Mouse (Mus musculus) gastrocnemius, postnatal 4 days (tissue): ENCODE data around the gene Rad51b. TPM values are rescaled to one million over a fixed set of nuclear protein-coding genes. Genes with fewer than 3 reads are reported as not detected.
"Not testable (repeated sequence)": the region's sequence is repeated elsewhere in the genome, so short reads cannot be mapped to it uniquely, and the experiment has no call there.

Experiments used
- DNase-seq, 2 experiments: peaks; one replicate each; pipeline ENCODE4 v3.0.0; 2021 to 2022; ENCODE audit warnings: low spot score in 2 of 2, mixed read lengths in 2 of 2
- long read RNA-seq, 2 experiments: library from polyadenylated mRNA; stranded (forward); transcript quantifications; one replicate each; pipeline ENCODE4 v2.0.0; 2021
- total RNA-seq, 2 experiments: library from RNA; stranded (reverse); gene quantifications; 2 replicates each; pipeline ENCODE4 v1.2.3; 2021

Rad51b gene
- 1 to 10 TPM; 2.2 to 2.3 TPM for total RNA-seq
- long read RNA-seq, experiment 1, partial matches to known transcripts, result 0 of 1 reads
- long read RNA-seq, experiment 1, other reads (novel, unspliced or antisense), result 1 of 1 reads
- long read RNA-seq, experiment 2, partial matches to known transcripts, result 1 of 5 reads
- long read RNA-seq, experiment 2, other reads (novel, unspliced or antisense), result 4 of 5 reads

DNA sequence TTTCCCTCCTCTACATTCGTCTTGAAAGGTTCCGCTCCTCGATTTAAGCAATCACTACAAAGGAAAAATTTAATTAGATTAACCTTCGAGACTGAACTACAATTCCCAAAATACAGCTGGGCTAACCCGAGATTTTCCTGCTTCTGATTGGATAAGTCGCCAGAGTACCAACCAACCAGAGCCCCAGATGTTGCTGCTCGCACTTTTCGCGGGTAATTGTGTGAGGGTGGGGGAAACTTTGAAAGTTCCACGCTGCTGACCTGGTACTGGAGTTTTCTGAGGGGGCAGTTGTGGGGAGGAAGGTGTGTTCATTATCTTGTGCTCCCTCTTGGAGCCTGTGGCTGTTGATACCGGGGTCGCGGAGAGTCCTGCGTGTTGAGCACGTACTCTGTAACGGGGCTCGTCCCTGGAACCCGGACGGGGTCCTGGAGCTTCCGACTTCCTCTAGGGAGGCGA, at the start of gene Rad51b:
TSS of gene Rad51b (plus strand) at position 162 of the 456 bp plus-strand sequence.
- peak; percentile 31 to 59 for DNase-seq

GRCm38 (mm10) chr12:79248110-79248509, 49.0 kb upstream of the Rad51b start:
- no peak for DNase-seq

GRCm38 (mm10) chr12:79253294-79254053, 43.6 kb upstream of the Rad51b start:
- DNase-seq, result no peak

DNA sequence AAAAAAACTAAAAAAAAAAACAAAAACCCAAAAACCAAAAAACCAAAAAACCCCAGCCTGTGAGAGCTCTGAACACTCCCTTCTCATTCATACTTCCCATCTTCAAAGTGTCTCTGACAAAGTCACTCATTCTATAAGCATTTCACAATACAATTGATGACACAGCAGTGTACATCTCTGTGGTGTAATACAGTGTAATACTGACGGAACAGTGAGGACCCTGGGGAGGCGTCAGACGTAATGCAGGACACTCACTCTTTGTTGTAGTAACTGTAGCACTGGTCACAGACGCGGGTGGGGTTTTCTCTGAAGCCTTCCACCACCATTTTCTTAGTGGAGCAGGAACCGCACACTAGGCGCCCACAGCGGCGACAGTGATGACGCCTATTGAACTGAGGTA, 42.1 kb upstream of the Rad51b start:
- no peak for DNase-seq

- DNase-seq, result no peak
Measured at GRCm38 (mm10) chr12:79260154-79260553, 36.9 kb upstream of the Rad51b start.

DNA sequence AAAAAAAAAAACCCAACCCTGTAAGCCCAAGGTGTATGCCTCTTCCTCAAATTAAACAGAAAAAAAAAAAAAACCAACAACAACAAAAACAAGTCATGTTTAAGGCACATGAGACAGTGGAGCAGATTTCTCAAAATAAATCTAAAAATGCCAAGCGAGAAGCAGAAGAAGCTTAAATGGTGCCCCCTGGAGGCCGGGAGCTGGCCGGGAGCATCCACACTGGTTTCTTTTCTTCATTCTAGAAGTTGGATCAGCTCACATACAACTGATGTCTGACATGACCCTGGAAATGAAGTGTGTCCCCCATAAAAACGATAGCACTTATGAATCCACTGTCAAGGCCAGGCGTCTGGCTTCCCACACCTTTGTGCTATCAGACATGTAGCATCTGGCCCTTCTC, 36.0 kb upstream of the Rad51b start:
- DNase-seq, result peak in 1 of 2 experiments; percentile 28

GRCm38 (mm10) chr12:79272604-79273003, 24.5 kb upstream of the Rad51b start:
- DNase-seq, result no peak

DNA sequence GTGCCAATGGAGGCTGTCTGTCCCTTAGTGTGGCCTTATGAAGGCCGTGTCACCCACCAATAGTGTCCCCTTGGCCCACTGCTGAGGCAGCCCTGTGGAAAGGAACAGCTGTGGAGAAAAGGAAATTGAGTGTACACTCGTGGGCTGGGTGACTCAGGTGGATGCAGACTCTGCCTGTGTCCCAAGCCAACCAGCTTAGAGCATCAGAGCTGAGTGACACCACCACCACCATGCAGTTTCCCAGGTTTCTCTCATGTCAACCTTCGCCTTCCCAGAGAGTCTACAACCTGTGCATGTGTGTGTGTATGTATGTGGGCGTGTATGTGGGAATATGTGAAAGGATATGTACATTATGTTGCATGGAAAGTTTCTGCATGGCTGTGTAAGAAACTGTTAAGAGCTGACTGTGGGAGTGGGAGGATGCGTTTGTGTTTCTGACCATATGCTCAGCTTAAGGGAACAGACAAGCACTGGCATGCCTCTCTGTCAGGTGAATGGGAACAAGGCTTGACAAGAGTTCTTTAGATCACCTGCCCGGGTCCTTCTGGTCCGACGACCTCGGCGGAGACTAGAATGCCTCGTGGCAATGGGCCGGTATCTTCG, 17.5 kb upstream of the Rad51b start:
- DNase-seq, result no peak

DNA sequence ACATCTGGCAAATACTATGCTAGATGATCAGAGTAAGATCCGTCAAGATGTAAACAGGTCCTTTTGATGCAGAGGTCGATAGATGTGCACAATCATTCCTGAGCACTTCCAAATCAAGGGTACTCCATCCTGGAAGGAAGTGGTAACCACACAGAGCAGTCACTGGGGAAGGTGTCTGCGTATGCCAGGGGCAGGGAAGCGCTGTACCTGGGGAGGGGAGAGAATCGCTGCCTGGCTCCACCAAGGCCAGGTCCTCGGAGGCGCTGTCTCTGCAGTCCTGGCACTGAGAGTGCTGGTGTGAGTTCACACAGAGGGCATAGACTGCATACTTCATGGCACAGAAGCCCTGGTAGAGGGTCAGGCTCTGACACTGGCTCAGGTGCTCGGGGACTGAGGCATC, 14.5 kb upstream of the Rad51b start:
- DNase-seq, result no peak

DNA sequence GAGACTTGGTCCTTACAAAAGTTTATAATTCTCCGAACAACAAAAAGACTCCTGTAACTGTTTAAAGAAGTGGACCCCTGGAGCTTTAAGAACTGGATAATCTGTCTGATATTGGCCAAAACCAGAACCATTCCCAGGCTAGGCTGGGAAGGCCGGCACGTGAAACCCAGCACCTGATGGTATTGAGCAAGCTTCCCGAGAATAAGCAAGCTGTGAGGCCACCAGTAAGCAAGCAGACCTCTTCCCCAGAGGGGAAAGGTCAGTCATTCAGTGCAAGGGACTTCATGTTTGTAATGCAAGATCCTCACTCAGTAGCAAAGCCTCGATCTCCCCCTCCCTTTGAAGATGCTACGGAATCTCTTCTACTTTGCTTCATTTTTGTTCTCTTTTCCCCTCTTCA, 4.2 kb upstream of the Rad51b start:
- DNase-seq, result no peak

DNA sequence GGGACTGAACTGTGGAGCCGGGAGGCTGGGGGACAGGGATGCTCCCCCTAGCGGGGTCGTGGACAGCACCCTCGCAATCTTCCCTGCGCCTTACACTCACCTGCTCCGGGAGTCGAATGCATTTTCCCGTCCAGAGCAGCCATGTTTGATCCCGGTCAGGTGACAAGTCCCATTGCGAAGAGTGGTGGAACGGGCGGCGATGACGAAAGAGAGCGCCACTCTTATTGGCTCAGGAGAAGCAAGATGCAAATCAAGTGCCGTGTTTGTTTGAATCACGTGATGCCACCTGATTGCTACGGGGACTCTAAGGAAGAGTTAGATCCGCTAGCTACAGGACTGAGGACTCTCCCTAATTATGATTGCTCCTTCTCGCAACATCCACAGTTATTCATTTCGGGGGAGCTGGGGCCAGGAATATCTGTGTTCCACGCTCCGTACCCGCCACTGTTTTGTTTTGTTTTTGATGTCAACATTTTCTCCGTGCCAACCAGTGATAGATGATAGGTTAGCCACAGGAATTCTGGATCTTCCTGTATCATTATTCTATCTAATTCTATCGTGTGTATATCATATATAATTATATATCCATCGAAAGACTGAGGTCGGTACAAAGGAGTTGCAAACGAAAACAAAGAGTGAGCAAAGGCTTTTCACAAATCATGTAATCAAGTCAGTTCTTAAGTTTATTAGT, 811 bp upstream of the Rad51b start, which contains the start of gene Zfyve26:
TSS of gene Zfyve26 (minus strand) at position 179 of the 691 bp plus-strand sequence.
- peak; percentile 76 to 89 for DNase-seq

- DNase-seq, result no peak
Measured at GRCm38 (mm10) chr12:79297884-79298636, 978 bp downstream of the Rad51b start.

GRCm38 (mm10) chr12:79301802-79302201, 4.7 kb downstream of the Rad51b start:
- no peak for DNase-seq

DNA sequence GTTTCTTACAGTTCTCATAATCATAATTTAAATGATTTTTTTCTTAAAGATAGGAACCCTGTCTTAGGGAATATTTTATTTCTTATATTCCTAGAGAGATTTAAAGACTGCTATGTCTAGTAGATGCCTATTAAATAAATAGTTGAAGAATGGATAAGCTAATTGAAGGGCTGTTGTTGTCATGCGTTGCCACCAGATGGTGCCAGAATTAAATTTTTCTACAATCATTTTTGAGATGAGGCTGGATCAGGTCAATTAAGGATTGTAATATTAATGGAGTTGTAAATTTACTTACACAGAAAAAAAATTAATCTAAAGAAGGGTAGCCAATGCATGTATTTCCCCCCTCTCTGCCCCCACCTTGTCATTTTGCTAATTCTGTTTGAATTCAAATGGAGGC, 8.0 kb downstream of the Rad51b start:
- DNase-seq, result no peak

- DNase-seq, result no peak
Measured at GRCm38 (mm10) chr12:79306013-79306412, 8.9 kb downstream of the Rad51b start.

DNA sequence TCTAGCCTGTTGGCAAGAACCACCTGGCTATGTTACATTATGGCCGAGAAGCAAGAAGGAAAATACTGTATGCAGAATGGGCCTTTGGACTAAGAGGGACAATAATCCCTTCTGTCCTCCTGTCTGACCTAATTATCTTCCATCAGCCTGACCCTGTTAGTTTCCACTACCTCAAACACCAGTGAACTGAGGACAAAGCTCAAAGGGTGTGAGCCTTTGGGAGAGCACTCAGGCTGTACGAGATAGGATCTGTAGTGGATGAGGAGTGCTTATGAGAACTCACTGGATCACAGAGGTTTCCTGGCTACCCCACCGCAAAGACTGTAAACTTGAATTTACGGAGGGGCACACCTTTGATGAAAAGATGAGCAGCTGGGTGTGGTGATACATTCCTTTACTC, 16.6 kb downstream of the Rad51b start:
- no peak for DNase-seq

GRCm38 (mm10) chr12:79317339-79317738, 20.3 kb downstream of the Rad51b start:
- DNase-seq, result no peak

DNA sequence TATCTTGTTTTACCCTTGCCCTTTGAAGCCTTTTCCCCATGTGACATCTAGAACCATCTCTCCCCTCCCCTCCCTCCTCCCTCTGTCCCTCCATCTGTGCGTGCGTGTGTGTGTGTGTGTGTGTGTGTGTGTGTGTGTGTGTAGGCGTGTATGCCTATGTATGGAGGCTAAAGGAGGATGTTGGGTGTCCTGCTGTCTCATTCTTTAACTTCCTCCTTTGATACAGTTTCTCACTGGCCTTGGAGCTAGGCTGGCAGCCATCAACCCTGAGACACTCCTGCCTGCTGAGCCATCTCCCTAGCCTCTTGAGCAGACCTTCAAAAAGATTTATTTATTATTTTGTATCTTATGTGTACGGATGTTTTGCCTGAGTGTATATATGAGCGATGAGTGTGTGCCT, 23.8 kb downstream of the Rad51b start:
- DNase-seq, result no peak

DNA sequence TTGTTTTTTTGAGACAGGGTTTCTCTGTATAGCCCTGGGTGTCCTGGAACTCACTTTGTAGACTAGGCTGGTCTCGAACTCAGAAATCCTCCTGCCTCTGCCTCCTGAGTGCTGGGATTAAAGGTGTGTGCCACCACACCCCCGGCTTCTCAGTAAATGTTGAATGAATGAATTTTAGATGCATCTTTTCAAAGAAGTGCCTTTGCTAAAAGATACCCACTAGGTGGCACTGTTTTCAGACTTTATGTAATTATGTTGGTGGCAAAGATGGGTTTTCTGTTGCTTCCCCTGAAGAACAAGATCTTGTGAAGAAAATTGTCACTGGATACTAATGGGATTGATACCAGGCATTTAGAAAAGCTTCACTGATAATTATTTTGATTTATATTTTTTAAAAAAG, 25.5 kb downstream of the Rad51b start:
- DNase-seq, result not testable (repeated sequence)

DNA sequence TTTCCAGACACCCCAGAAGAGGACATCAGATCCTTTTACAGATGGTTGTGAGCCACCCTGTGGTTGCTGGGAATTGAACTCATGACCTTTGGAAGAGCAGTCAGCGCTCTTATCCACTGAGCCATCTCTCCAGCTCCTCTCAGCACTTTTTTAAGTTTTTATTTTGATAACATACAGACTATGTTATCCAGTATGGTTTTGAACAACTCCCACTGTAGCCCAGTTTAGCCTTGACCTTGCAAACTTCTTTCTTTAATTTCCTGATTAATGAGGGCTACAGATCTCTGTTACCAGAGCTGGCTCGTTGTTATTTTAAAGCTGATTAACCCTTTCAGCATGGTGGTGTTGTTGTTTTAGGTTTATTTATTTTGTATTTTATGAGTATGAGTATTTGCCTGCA, 29.2 kb downstream of the Rad51b start:
- DNase-seq, result no peak

GRCm38 (mm10) chr12:79326745-79327144, 29.7 kb downstream of the Rad51b start:
- DNase-seq, result no peak
